8 mouse cellular contexts compared by ENCODE assay signal in the genomic region with DNA sequence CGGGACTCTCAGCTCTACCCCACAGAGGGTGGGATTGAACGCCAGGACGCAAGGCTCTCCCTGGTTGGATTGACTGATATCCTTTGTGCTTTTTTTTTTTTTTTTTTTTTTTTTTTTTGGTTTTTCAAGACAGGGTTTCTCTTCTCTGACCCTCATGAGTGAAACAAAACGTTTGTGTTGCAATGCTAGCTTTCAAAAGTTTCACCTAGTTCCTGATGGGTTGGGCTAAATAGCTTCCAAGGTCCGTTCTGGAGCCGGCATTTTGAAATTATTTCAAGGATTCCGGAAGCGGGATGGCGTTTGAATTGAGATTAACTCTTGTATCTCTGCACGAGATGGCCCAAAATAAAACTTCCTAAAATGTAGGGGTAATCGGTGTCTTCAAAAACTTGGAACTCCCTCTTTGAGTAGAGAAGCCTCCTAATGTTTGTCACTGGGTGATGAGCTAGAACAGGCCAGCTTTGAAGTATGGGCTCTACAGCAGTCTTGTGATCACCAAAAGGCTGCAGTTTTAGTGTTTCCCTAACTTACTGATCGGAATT. TPM values are rescaled to one million over a fixed set of nuclear protein-coding genes. Genes with fewer than 3 reads are reported as not detected.
DNase-seq lines count a peak whose midpoint lies in the region; ATAC-seq lines count a peak whose summit lies in the region.

No protein-coding gene starts in this region.

- no peak for DNase-seq in adipocyte (ENCODE audit: low spot score)
- no peak for DNase-seq in right cerebral cortex, postnatal 25 days
- no peak for DNase-seq in left cerebral cortex, postnatal 36 days (ENCODE audit: low spot score in 2 of 2)

- H3K9ac ChIP-seq in forebrain, embryonic 12.5 days, result no peak overlapping the region; the same call in 1 of the 2 replicates
- no peak overlapping the region for H3K9ac ChIP-seq in limb, embryonic 12.5 days (replicated peaks)
- no peak overlapping the region for H3K9ac ChIP-seq in stomach, embryonic 14.5 days (replicated peaks; ENCODE audit: low read depth, low read length)

- peaks cover 23% of the 10 kb centered on the region for H3K36me3 ChIP-seq in megakaryocyte, embryonic 14.5 days (replicated peaks; ENCODE audit: low read length)
- H3K36me3 ChIP-seq in forebrain, embryonic 12.5 days (replicated peaks), result no peaks in the 10 kb centered on the region
- H3K36me3 ChIP-seq in limb, embryonic 12.5 days, result no peaks in the 10 kb centered on the region
- no peaks in the 10 kb centered on the region for H3K36me3 ChIP-seq in stomach, embryonic 14.5 days (ENCODE audit: control insufficient read depth, insufficient read depth, low read length)

- H3K9me3 ChIP-seq in megakaryocyte, embryonic 14.5 days, result no peaks in the 10 kb centered on the region
- H3K9me3 ChIP-seq in forebrain, embryonic 12.5 days, result no peaks in the 10 kb centered on the region
- no peaks in the 10 kb centered on the region for H3K9me3 ChIP-seq in limb, embryonic 12.5 days
- no peaks in the 10 kb centered on the region for H3K9me3 ChIP-seq in stomach, embryonic 14.5 days (ENCODE audit: control insufficient read depth, low read depth, low read length)

- peaks cover 62% of the 10 kb centered on the region for H3K4me1 ChIP-seq in megakaryocyte, embryonic 14.5 days
- H3K4me1 ChIP-seq in forebrain, embryonic 12.5 days, result peaks cover 41% of the 10 kb centered on the region
- peaks cover 40% of the 10 kb centered on the region for H3K4me1 ChIP-seq in limb, embryonic 12.5 days (replicated peaks)
- H3K4me1 ChIP-seq in stomach, embryonic 14.5 days (ENCODE audit: control insufficient read depth, insufficient read depth, low read length), result peaks cover 34% of the 10 kb centered on the region

- WGBS in forebrain, embryonic 12.5 days, result 62% methylated on average over 12 of the region's 12 CpGs
- WGBS in limb, embryonic 12.5 days, result 47% methylated on average over 12 of the region's 12 CpGs
- WGBS in stomach, embryonic 14.5 days, result 25% methylated on average over 12 of the region's 12 CpGs

- peak overlapping the region; percentile 70 for H3K4me2 ChIP-seq in forebrain, embryonic 12.5 days
- H3K4me2 ChIP-seq in limb, embryonic 12.5 days, result peak overlapping the region; percentile 64
- peak overlapping the region; percentile 54 for H3K4me2 ChIP-seq in stomach, embryonic 14.5 days (replicated peaks; ENCODE audit: low read depth, low read length)

- no peaks in the 10 kb centered on the region for H3K27me3 ChIP-seq in megakaryocyte, embryonic 14.5 days (replicated peaks)
- no peaks in the 10 kb centered on the region for H3K27me3 ChIP-seq in forebrain, embryonic 12.5 days
- H3K27me3 ChIP-seq in limb, embryonic 12.5 days, result no peaks in the 10 kb centered on the region
- no peaks in the 10 kb centered on the region for H3K27me3 ChIP-seq in stomach, embryonic 14.5 days (ENCODE audit: control insufficient read depth, insufficient read depth, low read length)

- peak overlapping the region; percentile 98 for H3K4me3 ChIP-seq in megakaryocyte, embryonic 14.5 days (replicated peaks)
- peak overlapping the region; percentile 81 for H3K4me3 ChIP-seq in forebrain, embryonic 12.5 days (replicated peaks)
- H3K4me3 ChIP-seq in limb, embryonic 12.5 days (replicated peaks), result peak overlapping the region; percentile 89
- H3K4me3 ChIP-seq in stomach, embryonic 14.5 days (ENCODE audit: low read depth, low read length), result peak overlapping the region; percentile 92

- H3K27ac ChIP-seq in forebrain, embryonic 12.5 days, result no peak overlapping the region
- no peak overlapping the region for H3K27ac ChIP-seq in limb, embryonic 12.5 days
- H3K27ac ChIP-seq in stomach, embryonic 14.5 days (ENCODE audit: low read length), result no peak overlapping the region

- intact Hi-C loops in left cerebral cortex, postnatal 36 days (cut with DNase I), result no loop called here

- no peak for ATAC-seq in megakaryocyte, adult 5-6 weeks (ENCODE audit: poor library complexity, severe bottlenecking)
- no peak for ATAC-seq in forebrain, embryonic 12.5 days (ENCODE audit: low FRiP score)
- no peak for ATAC-seq in limb, embryonic 12.5 days (ENCODE audit: insufficient number of reproducible peaks, insufficient read depth, low FRiP score, low TSS enrichment, low read depth)
- no peak for ATAC-seq in stomach, embryonic 14.5 days (ENCODE audit: insufficient number of reproducible peaks, insufficient read depth, low FRiP score, low read depth)

RNA-seq across cellular contexts. Expression of a gene that starts 2.1 kb away (rescaled TPM):
- 3.7 and 8.6 TPM in 2 replicates for polyA plus RNA-seq in megakaryocyte, embryonic 14.5 days (2012; ENCODE audit: insufficient read depth, low replicate concordance)
- total RNA-seq in megakaryocyte, adult 5-6 weeks (2015), result 25.7 and 32.3 TPM in 2 replicates
- total RNA-seq in megakaryocyte, adult 5-6 weeks (2017), result 30.0 and 31.3 TPM in 2 replicates
- 32.0 and 34.9 TPM in 2 replicates for polyA plus RNA-seq in forebrain, embryonic 12.5 days (2016; fragmentation: Nextera tagmentation; extraction: Ambion mirVana)
- polyA plus RNA-seq in limb, embryonic 12.5 days (2016; fragmentation: Nextera tagmentation; extraction: Ambion mirVana), result 33.8 and 34.7 TPM in 2 replicates
- 31.8 and 32.1 TPM in 2 replicates for polyA plus RNA-seq in stomach, embryonic 14.5 days (2014; fragmentation: Nextera tagmentation; extraction: Ambion mirVana)
- 10 to 100 TPM; 47.6 to 48.2 TPM for total RNA-seq in left cerebral cortex, postnatal 36 days (2021)
